Mouse (Mus musculus): ENCODE data around the gene Epgn.

- TF ChIP-seq EP300 (IDR thresholded peaks at IDR 0.05): no peak
- TF ChIP-seq CTCF (IDR thresholded peaks at IDR 0.05): no peak
Measured at GRCm38 (mm10) chr5:90999942-91000341, 27.3 kb upstream of the Epgn start.

Data from lung, postnatal 0 days (tissue).